Mouse (Mus musculus): ENCODE data around the gene Zmpste24. TPM values are rescaled to one million over a fixed set of nuclear protein-coding genes. Genes with fewer than 3 reads are reported as not detected.

Gene Zmpste24
- polyA plus RNA-seq, 1 experiment from 2014 or later: 21.7 TPM

DNA sequence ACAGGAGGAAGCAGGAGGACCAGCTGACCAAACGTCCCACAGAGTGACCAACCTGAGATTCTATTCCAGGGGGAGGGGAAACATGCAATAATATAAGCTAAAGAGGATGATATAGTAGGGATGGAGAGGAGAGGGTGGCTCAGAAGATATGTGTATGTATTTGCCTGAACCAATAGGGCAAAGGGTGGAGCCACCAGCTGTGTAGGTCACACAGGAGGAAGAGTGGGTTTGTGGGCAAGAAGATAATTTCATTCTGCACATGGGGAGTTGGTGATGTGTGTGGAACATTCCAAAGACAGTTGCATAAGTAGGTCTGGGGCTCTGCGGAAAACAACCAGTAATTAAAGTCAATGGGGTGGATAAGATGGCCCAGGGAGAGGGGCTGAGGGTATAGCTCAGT lies 72.4 kb downstream of the Zmpste24 start:
- Histone ChIP-seq H3K27me3 (ENCODE audit: control insufficient read depth, insufficient read depth, low read length) (no peaks in the 10 kb centered on the region), H3K9ac (replicated peaks; ENCODE audit: low read length) (no peak overlapping the region), H3K9me3 (ENCODE audit: control insufficient read depth, low read length) (no peaks in the 10 kb centered on the region), H3K4me3 (replicated peaks; ENCODE audit: low read depth, low read length) (no peak overlapping the region), H3K4me2 (ENCODE audit: low read length) (no peak overlapping the region), H3K36me3 (ENCODE audit: control insufficient read depth, insufficient read depth, low read length) (no peaks in the 10 kb centered on the region), H3K4me1 (ENCODE audit: control insufficient read depth, insufficient read depth, low read length) (no peaks in the 10 kb centered on the region), H3K27ac (replicated peaks; ENCODE audit: low read depth, low read length) (no peak overlapping the region)
- WGBS: 69% methylated on average over 2 of the region's 2 CpGs
- DNase-seq (no peak), ATAC-seq (ENCODE audit: low FRiP score, low TSS enrichment) (no peak)

DNA sequence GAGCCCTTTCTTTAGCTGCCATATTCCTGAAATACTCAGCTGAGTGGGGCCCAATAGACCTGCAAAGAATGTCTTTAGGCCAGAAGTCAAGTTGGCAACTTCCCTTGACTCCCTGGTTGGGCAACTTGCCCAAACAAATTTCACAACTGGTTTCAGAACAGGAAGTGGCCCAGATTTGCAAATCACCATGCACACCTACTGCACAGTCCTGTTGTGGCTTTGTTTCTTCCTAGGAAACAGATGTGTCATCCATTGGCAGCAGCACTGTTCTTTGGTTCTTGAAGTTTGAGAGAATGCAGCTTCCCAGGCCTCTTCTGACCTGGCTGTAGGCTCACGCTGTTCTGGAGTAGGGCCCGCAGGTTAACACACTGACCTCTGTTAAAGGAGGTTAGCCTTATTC lies 74.1 kb downstream of the Zmpste24 start:
- Histone ChIP-seq H3K27me3 (ENCODE audit: control insufficient read depth, insufficient read depth, low read length) (no peaks in the 10 kb centered on the region), H3K27ac (replicated peaks; ENCODE audit: low read depth, low read length) (no peak overlapping the region), H3K4me3 (replicated peaks; ENCODE audit: low read depth, low read length) (no peak overlapping the region), H3K4me1 (ENCODE audit: control insufficient read depth, insufficient read depth, low read length) (no peaks in the 10 kb centered on the region), H3K4me2 (ENCODE audit: low read length) (no peak overlapping the region), H3K36me3 (ENCODE audit: control insufficient read depth, insufficient read depth, low read length) (no peaks in the 10 kb centered on the region), H3K9ac (replicated peaks; ENCODE audit: low read length) (no peak overlapping the region), H3K9me3 (ENCODE audit: control insufficient read depth, low read length) (no peaks in the 10 kb centered on the region)
- DNase-seq (no peak), ATAC-seq (ENCODE audit: low FRiP score, low TSS enrichment) (no peak)
- WGBS: 90% methylated on average over 2 of the region's 2 CpGs

DNA sequence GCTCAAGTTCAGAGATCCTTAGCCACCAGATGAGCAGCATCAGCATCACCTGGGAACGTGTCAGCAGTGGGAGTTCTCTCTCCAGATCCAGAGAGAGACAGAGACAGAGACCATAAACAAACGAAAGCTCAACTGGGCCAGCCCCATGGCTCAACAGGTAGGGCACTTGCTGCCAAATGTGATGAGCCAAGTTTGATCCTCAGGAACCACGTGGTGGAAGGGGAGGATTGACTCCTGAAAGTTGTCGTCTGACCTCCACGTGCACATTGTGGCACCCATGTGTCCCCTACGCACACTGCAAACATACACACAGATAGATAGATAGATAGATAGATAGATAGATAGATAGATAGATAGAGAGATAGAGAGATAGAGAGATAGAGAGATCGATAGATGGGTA lies 74.6 kb downstream of the Zmpste24 start:
- Histone ChIP-seq H3K27ac (replicated peaks; ENCODE audit: low read depth, low read length) (no peak overlapping the region), H3K4me1 (ENCODE audit: control insufficient read depth, insufficient read depth, low read length) (no peaks in the 10 kb centered on the region), H3K9ac (replicated peaks; ENCODE audit: low read length) (no peak overlapping the region), H3K9me3 (ENCODE audit: control insufficient read depth, low read length) (no peaks in the 10 kb centered on the region), H3K4me2 (ENCODE audit: low read length) (no peak overlapping the region), H3K36me3 (ENCODE audit: control insufficient read depth, insufficient read depth, low read length) (no peaks in the 10 kb centered on the region), H3K27me3 (ENCODE audit: control insufficient read depth, insufficient read depth, low read length) (no peaks in the 10 kb centered on the region), H3K4me3 (replicated peaks; ENCODE audit: low read depth, low read length) (no peak overlapping the region)
- DNase-seq (no peak), ATAC-seq (ENCODE audit: low FRiP score, low TSS enrichment) (no peak)
- WGBS: 82% methylated on average over 7 of the region's 7 CpGs

DNA sequence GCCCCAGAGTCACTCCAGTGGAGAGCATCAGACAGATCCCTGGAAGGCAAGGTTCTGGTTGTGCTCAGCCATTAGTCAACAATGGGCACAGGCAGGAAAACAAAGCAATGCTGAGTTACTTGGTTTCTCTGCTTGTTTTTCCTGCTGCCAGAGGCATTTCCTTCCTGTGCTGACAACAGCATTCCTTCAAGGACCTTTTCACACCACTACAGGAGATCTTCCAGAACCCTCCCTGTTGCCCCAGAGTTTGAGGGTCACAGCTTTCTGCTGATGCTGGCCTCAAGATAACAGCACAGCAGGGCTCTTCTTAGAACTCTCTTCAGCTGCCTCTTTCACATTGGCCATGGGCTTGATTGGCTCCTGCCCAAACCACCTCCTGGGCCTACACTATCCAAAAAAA lies 76.1 kb downstream of the Zmpste24 start:
- Histone ChIP-seq H3K36me3 (ENCODE audit: control insufficient read depth, insufficient read depth, low read length) (no peaks in the 10 kb centered on the region), H3K4me3 (replicated peaks; ENCODE audit: low read depth, low read length) (no peak overlapping the region), H3K9ac (replicated peaks; ENCODE audit: low read length) (no peak overlapping the region), H3K4me1 (ENCODE audit: control insufficient read depth, insufficient read depth, low read length) (no peaks in the 10 kb centered on the region), H3K9me3 (ENCODE audit: control insufficient read depth, low read length) (no peaks in the 10 kb centered on the region), H3K4me2 (ENCODE audit: low read length) (no peak overlapping the region), H3K27me3 (ENCODE audit: control insufficient read depth, insufficient read depth, low read length) (no peaks in the 10 kb centered on the region), H3K27ac (replicated peaks; ENCODE audit: low read depth, low read length) (no peak overlapping the region)
- ATAC-seq (ENCODE audit: low FRiP score, low TSS enrichment): no peak
- DNase-seq: no peak

DNA sequence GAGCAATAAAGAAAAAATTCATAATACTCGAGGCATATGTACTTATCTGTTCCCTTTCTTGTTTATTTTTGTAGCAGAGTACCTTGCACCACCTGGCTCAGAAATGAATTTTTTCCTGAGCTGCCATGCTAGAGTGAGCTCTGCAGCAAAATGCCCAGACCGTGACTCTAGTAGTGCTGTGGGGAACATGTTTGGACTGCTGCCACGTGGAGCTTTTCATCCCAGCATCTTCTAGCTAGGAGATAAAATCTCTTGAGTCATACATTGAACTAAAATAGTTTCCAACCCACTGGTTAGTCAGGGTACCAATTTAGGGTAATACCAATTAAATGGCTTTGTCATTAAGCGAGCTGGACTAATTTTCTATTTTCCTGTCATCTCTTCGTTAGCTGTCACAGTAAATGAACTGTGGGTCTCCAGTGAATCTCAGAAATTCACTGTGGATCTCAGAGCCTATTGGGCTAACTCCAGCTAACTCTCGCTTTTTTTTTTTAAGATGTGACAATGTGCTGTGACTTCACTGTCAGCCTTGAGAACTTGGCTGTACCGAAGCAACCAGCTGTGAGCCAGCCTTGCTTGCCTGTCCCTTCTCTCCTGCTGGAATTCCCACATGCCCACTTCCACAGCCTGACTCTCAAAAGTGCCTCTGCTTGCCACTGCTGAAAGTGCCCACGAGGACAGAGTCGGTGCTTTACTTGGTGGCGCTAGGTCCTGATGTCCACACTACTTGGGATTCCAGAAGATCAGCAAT lies 77.8 kb downstream of the Zmpste24 start:
- 76% methylated on average over 10 of the region's 10 CpGs for WGBS
- Histone ChIP-seq H3K9ac (replicated peaks; ENCODE audit: low read length) (no peak overlapping the region), H3K27ac (replicated peaks; ENCODE audit: low read depth, low read length) (no peak overlapping the region), H3K27me3 (ENCODE audit: control insufficient read depth, insufficient read depth, low read length) (no peaks in the 10 kb centered on the region), H3K4me3 (replicated peaks; ENCODE audit: low read depth, low read length) (no peak overlapping the region), H3K9me3 (ENCODE audit: control insufficient read depth, low read length) (no peaks in the 10 kb centered on the region), H3K4me1 (ENCODE audit: control insufficient read depth, insufficient read depth, low read length) (peaks cover 10% of the 10 kb centered on the region), H3K36me3 (ENCODE audit: control insufficient read depth, insufficient read depth, low read length) (no peaks in the 10 kb centered on the region), H3K4me2 (ENCODE audit: low read length) (no peak overlapping the region)
- no peak for DNase-seq
- no peak for ATAC-seq (ENCODE audit: low FRiP score, low TSS enrichment)

DNA sequence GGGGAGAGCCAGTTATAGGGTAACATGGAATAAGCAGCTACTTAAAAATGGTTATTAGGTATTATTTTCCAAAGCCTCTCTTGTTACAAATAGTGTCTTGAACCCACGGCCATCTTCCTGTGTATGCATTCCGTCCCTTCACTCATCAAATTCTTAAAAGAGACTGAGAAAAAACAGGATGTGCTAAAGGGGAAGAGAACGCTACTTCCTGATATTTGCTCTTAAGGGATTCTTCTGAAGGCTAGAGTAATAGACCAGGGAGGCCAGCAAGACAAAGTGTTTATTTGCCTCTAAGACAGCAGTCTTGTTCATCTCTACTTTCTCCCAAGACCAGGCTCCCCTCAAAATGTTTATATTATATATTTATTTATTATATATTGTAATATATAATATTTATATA lies 79.8 kb downstream of the Zmpste24 start:
- DNase-seq (no peak), ATAC-seq (ENCODE audit: low FRiP score, low TSS enrichment) (no peak)
- no peak overlapping the region for H3K4me3 ChIP-seq (replicated peaks; ENCODE audit: low read depth, low read length)
- H3K9me3 ChIP-seq (ENCODE audit: control insufficient read depth, low read length): no peaks in the 10 kb centered on the region
- no peaks in the 10 kb centered on the region for H3K27me3 ChIP-seq (ENCODE audit: control insufficient read depth, insufficient read depth, low read length)
- H3K27ac ChIP-seq (replicated peaks; ENCODE audit: low read depth, low read length): no peak overlapping the region
- WGBS: 94% methylated on average over 3 of the region's 3 CpGs
- no peaks in the 10 kb centered on the region for H3K36me3 ChIP-seq (ENCODE audit: control insufficient read depth, insufficient read depth, low read length)
- H3K9ac ChIP-seq (replicated peaks; ENCODE audit: low read length): no peak overlapping the region
- peaks cover 18% of the 10 kb centered on the region for H3K4me1 ChIP-seq (ENCODE audit: control insufficient read depth, insufficient read depth, low read length)
- no peak overlapping the region for H3K4me2 ChIP-seq (ENCODE audit: low read length)

DNA sequence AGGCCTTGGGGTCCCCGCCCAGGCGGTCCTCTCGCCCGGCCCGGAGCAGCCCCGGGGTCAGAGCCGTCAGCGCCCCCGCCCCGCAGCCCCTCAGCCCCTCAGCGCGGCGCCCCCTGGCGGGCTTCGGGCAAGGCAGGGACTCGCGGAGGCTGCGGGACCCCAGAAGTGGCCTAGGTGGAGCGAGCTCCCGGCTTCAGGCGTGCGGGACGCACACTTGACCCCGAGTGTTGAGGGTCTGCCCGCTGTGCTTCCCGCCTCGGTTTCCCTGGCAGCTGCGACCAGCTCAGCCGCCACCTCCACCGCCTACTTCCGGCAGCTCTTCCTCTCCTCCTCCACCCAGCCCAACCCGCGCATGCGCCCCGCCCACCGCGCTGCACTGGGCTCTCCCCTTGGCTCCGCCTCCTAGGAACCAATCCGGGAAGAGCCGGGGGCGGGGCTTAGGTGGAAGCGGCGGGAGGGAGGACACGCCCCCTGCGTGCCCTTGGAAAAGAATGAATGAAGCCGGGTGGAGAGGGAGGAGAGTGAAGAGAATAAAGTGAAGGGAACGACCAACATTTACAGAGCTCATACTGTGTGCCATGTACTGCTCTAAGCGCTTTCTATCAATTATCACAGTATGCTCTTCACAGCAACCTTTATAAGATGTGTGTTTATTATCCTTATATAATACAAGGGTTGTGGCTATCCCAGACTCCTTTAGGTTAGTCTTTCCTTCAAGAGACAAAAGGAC lies 80.9 kb downstream of the Zmpste24 start, which contains the start of gene Smap2:
Gene Smap2, minus strand, starts transcription at position 320 of the 730 bp plus-strand sequence.
- under 1% methylated on average over 43 of the region's 48 CpGs for WGBS
- peak; percentile 99 for ATAC-seq (ENCODE audit: low FRiP score, low TSS enrichment)
- Histone ChIP-seq H3K4me3 (replicated peaks; ENCODE audit: low read depth, low read length) (peak within 1 kb of the TSS; percentile 90), H3K4me1 (ENCODE audit: control insufficient read depth, insufficient read depth, low read length) (peaks cover 18% of the 10 kb centered on the region), H3K9ac (replicated peaks; ENCODE audit: low read length) (peak within 1 kb of the TSS; percentile 84), H3K36me3 (ENCODE audit: control insufficient read depth, insufficient read depth, low read length) (no peaks in the 10 kb centered on the region), H3K9me3 (ENCODE audit: control insufficient read depth, low read length) (no peaks in the 10 kb centered on the region), H3K27me3 (ENCODE audit: control insufficient read depth, insufficient read depth, low read length) (no peaks in the 10 kb centered on the region), H3K4me2 (ENCODE audit: low read length) (peak within 1 kb of the TSS; percentile 79), H3K27ac (replicated peaks; ENCODE audit: low read depth, low read length) (peak within 1 kb of the TSS; percentile 81)
- peak; percentile 100 for DNase-seq

DNA sequence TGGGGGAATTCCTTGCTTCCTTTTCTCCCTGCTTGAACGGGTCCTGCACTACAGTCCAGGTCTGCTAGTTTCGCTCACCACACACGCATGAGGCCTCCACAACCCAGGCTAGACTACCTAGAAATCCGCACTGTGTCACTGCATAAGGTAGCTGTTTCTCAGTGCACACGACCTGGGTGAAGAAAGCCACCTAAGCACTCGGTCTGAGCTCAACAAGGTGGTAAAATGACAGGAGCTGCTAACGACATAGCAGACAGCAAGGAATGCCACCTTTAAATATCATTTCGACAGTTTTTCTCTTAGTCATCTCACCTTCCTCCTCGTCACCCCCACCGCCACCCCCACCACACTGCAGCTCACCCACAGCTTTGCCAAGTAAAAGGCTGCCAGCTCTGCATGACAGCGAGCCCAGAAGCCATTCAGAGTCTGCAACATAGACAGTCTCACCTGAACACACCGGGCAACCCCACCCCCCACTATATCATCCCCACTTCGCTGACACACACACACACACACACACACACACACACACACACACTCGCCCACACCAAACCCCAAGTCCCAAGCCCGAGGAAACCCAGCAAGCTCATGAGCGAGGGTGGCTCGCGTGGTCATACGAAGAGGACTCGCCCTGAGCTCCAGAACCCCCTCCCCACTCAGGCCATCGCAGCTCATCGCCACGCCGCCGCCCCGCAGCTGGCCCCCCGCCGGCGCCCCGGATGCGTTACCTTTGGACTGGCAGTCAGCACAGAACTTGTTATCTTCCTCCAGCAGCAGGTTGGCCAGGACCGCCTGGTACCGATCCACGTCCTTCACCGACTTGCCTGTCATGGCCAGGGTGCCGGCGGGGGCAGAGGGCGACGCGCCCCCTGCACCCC lies 81.8 kb downstream of the Zmpste24 start:
- peak; percentile 41 for ATAC-seq (ENCODE audit: low FRiP score, low TSS enrichment)

More for the DNA sequence above, 81.8 kb downstream of the Zmpste24 start:
- peak overlapping the region; percentile 84 for H3K9ac ChIP-seq (replicated peaks; ENCODE audit: low read length)
- 5% methylated on average over 40 of the region's 40 CpGs for WGBS
- H3K27me3 ChIP-seq (ENCODE audit: control insufficient read depth, insufficient read depth, low read length): no peaks in the 10 kb centered on the region
- peak overlapping the region; percentile 90 for H3K4me3 ChIP-seq (replicated peaks; ENCODE audit: low read depth, low read length)
- DNase-seq: peak; percentile 33
- no peaks in the 10 kb centered on the region for H3K36me3 ChIP-seq (ENCODE audit: control insufficient read depth, insufficient read depth, low read length)
- peak overlapping the region; percentile 79 for H3K4me2 ChIP-seq (ENCODE audit: low read length)
- H3K27ac ChIP-seq (replicated peaks; ENCODE audit: low read depth, low read length): peak overlapping the region; percentile 81
- no peaks in the 10 kb centered on the region for H3K9me3 ChIP-seq (ENCODE audit: control insufficient read depth, low read length)
- peaks cover 18% of the 10 kb centered on the region for H3K4me1 ChIP-seq (ENCODE audit: control insufficient read depth, insufficient read depth, low read length)
